Mouse (Mus musculus) right cerebral cortex, postnatal 25 days (tissue): ENCODE measurements around the gene En1.

Experiments used
- DNase-seq: peaks from one replicate; pipeline ENCODE4 v3.0.0; 2022

En1 gene

GRCm38 (mm10) chr1:120602031-120602730 is at the start of gene En1:
Gene En1 (plus strand): TSS chr1:120602418.
- DNase-seq, result no peak

- no peak for DNase-seq
Measured at GRCm38 (mm10) chr1:120556926-120557846, 45.0 kb upstream of the En1 start.

- no peak for DNase-seq
Measured at GRCm38 (mm10) chr1:120558341-120559285, 43.6 kb upstream of the En1 start.

GRCm38 (mm10) chr1:120559911-120560310 is 42.3 kb upstream of the En1 start:
- DNase-seq, result no peak

GRCm38 (mm10) chr1:120581306-120581705 is 20.9 kb upstream of the En1 start:
- no peak for DNase-seq

GRCm38 (mm10) chr1:120585481-120585880 is 16.7 kb upstream of the En1 start:
- no peak for DNase-seq

GRCm38 (mm10) chr1:120586500-120587110 is 15.6 kb upstream of the En1 start:
- DNase-seq, result peak; percentile 54

GRCm38 (mm10) chr1:120587431-120587830 is 14.8 kb upstream of the En1 start:
- no peak for DNase-seq

- DNase-seq, result no peak
Measured at GRCm38 (mm10) chr1:120587960-120588359, 14.3 kb upstream of the En1 start.

- no peak for DNase-seq
Measured at GRCm38 (mm10) chr1:120588362-120589027, 13.7 kb upstream of the En1 start.

GRCm38 (mm10) chr1:120593236-120593919 is 8.8 kb upstream of the En1 start:
- no peak for DNase-seq

- no peak for DNase-seq
Measured at GRCm38 (mm10) chr1:120594603-120595002, 7.6 kb upstream of the En1 start.

- DNase-seq, result no peak
Measured at GRCm38 (mm10) chr1:120595471-120596240, 6.6 kb upstream of the En1 start.

- no peak for DNase-seq
Measured at GRCm38 (mm10) chr1:120596319-120596718, 5.9 kb upstream of the En1 start.

GRCm38 (mm10) chr1:120596784-120597183 is 5.4 kb upstream of the En1 start:
- DNase-seq, result no peak

GRCm38 (mm10) chr1:120597271-120597670 is 4.9 kb upstream of the En1 start:
- DNase-seq, result no peak

- no peak for DNase-seq
Measured at GRCm38 (mm10) chr1:120598196-120598940, 3.9 kb upstream of the En1 start.

GRCm38 (mm10) chr1:120599321-120600148 is 2.7 kb upstream of the En1 start:
- DNase-seq, result no peak

- DNase-seq, result no peak
Measured at GRCm38 (mm10) chr1:120600149-120600445, 2.1 kb upstream of the En1 start.
